Mouse (Mus musculus): Measurements from ENCODE around the gene Fut1.

- TF ChIP-seq CTCF (IDR thresholded peaks at IDR 0.05; ENCODE audit: borderline replicate concordance, insufficient read depth, low read depth, low read length) (no peak), POLR2A (IDR thresholded peaks at IDR 0.05; ENCODE audit: borderline replicate concordance, insufficient read depth, low read length) (no peak)
Observed at GRCm38 (mm10) chr7:45627261-45627660, 10.2 kb downstream of the Fut1 start, which contains the start of gene Rasip1.
